Mouse (Mus musculus) frontal cortex, postnatal 25 days (tissue): ENCODE data around the gene Tnrc6b.
A peak's percentile ranks its signal among the peaks of the same experiment; 100 is the strongest.
"Not testable (repeated sequence)": the region's sequence is repeated elsewhere in the genome, so short reads cannot be mapped to it uniquely, and the experiment has no call there.

Source experiments
- DNase-seq, 2 experiments: peaks; one replicate each; pipeline ENCODE4 v3.0.0; 2022; ENCODE audit warnings: low spot score in 2 of 2

The Tnrc6b gene

DNA sequence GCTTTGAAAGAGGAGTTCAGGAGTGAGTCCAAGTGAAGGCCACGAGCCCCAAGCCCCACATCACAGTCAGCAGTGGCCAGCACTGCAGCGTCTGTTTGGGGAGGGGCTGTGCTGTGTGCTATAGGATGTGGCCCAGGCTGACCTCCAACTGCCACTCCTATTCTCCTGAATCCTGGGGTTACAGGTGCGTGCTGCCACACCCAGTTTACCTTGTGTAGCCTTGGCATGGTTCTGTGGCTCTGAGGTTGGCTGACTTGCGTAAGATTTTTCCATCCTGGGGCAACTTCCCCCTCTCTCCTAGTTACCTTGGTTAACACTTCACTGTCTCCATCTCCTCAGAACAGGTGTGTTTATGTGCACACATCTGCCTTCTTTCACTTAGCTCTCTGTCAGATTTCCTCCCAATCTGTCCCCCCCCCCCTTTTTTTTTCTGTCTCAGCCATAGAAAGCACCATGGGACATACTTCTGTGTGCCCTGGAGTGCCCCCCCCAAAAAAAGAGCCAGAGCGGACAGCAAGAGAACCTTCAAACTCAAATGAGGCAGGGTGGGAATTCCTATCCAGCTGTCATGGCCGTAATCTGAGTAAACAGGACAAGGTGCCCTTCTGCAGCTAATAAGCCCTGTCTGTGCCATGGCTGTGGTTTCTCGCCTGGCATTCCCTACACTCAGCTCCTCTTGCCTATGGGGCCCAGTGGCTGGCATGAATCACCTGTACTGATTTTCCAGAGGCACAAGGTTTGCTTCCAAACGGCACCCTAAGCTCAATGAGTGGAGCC lies 9.4 kb upstream of the Tnrc6b start:
- DNase-seq = no peak

DNA sequence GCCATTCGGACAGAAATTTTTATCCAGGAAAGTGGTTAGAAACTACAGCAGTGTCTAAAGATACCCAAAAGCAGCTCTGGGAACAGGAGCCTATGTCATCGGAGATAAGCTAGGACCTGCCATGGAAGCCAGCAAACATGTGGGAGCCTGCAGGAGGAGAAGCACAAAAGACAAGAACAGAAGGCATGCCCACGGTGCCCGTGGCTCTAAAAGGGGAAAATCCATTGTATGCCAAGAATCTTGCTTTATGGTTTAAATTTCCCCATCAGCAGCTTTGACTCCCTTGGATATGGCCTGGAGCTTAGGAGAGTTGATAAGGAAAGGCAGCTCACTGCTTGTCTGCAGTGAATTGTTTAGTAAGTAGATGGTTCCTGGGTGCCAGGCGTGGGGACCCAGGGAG lies 8.2 kb upstream of the Tnrc6b start:
- no peak for DNase-seq

DNA sequence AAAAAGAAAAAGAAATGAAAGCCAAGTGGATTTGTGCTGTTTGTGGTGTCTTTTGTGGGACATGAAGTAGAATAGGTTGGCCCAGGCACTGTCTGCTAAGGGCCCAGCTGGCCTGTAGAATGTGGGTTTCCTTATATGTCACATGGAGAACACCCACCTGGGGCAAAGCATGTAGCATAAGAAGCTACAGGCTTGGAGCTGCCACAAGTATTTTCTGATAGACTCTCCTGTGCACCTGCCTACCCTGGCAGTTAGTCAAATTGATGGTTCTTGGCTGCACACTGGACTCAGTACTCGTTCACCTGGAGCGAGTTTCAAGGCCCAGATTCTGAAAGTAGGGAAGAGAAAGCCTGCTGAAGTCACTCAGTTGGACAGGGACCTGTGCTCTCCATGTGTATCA lies 7.6 kb upstream of the Tnrc6b start:
- DNase-seq = no peak

- DNase-seq = peak; percentile 72 to 73
These were observed 6.8 kb upstream of the Tnrc6b start for GRCm38 (mm10) chr15:80704267-80704666.

DNA sequence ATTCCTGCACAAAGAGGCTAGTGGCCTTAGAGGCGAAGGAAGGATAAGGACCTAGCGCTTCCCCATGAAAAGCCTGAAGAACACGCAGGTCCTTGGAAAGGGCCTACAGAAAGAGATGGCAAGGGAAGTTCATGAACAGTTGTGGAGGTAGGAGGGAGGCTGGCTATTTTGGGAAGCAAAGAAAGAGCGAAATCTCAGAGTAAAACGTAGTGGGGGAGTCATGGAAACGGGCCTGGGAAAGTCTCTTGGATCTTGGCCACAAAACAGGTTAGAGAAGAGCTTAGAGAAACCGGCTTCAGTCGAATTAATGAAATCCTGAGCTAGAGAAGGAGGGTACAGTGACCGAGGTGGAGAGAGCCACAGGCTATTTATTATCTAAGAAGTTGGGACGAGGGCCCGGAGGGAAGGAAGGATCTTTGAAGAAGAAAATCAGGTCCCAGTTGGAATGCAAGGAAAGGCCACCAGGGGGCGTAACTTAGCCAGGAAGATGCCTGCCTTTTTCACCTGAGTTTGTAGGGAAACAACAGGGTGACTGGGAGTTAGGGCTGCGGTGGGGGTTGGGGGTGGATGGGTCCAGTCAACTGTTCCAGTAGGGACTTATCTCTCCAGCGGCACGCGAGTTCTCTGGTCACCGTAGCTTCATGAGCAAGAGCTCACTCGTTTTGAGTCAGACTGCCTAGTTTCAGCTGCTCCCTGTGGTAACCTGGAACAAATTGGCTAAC lies 5.1 kb upstream of the Tnrc6b start:
- DNase-seq = peak; percentile 83 to 84

GRCm38 (mm10) chr15:80706596-80706995 lies 4.5 kb upstream of the Tnrc6b start:
- no peak for DNase-seq

- DNase-seq = no peak
These were observed 4.0 kb upstream of the Tnrc6b start for GRCm38 (mm10) chr15:80707088-80707487.

DNA sequence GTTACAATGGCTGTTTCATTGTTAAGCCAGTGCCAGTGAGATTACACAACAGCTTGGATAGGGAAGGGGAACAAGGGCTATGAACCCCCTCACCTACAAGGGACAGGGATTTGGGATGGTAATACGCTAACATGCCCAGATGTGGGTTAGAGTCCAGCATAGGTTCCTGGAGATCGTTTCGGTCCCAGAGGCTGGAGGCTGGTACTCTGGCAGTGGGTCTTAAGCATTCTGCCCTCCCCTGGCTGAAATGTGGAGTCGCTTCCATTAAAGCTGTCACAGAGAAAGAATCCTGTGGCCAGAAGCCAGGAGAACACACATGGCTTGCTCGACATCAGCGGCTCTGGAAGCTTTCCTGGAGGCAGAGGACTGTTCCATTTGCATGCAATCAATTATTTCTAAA lies 1.5 kb upstream of the Tnrc6b start:
- DNase-seq = no peak

GRCm38 (mm10) chr15:80710257-80710607 lies 881 bp upstream of the Tnrc6b start:
- no peak for DNase-seq

- peak in 1 of 2 experiments; percentile 23 for DNase-seq
These were observed 463 bp downstream of the Tnrc6b start for GRCm38 (mm10) chr15:80711401-80712151.

GRCm38 (mm10) chr15:80714299-80714698 lies 3.2 kb downstream of the Tnrc6b start:
- DNase-seq = no peak

DNA sequence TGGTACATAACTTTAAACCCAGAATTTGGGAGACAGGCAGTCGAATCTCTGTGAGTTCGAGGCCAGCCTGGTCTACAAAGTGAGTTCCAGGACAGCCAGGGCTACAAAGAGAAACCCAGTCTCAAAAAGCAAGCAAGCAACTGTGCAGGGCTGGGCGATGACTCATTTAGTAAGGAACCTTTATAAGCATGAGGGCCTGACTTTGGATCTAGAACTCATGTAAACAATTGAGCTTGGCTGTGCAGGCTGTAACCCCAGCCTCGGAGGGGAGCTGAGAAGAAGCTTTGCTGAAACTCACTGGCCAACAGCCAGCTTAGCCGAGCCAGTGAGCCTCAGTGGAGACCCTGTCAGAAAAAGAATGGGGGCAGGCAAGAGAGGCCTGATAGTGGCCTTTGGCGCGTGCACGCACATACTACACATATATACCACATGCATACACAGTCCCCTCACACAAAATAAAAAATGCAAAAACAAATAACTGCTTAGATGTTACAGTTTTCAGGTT lies 5.6 kb downstream of the Tnrc6b start:
- DNase-seq = no peak

DNA sequence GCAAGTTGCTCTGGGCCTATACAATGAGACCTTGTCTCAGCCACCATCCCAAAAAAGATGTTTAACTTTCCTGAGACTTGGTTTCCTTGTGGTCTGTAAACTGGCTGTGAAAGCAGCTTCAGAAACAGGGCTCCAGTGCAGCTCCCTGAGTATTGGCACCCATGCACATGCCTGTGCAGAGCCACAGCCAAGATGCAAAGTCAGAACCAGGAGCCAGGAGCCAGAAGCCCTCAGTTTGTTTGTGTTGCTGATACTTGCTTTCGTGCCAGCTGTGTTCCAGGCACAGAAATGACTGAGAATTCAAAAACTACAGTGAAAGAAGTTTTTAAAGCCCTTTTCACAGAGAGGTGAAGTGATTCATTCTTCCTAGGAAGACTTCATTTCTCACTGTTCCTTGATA lies 6.3 kb downstream of the Tnrc6b start:
- DNase-seq = no peak

GRCm38 (mm10) chr15:80720249-80720648 lies 9.1 kb downstream of the Tnrc6b start:
- no peak for DNase-seq

- DNase-seq = no peak
These were observed 10.7 kb downstream of the Tnrc6b start for GRCm38 (mm10) chr15:80721861-80722260.

GRCm38 (mm10) chr15:80722366-80722765 lies 11.3 kb downstream of the Tnrc6b start:
- DNase-seq = no peak

GRCm38 (mm10) chr15:80729477-80729876 lies 18.4 kb downstream of the Tnrc6b start:
- no peak for DNase-seq

DNA sequence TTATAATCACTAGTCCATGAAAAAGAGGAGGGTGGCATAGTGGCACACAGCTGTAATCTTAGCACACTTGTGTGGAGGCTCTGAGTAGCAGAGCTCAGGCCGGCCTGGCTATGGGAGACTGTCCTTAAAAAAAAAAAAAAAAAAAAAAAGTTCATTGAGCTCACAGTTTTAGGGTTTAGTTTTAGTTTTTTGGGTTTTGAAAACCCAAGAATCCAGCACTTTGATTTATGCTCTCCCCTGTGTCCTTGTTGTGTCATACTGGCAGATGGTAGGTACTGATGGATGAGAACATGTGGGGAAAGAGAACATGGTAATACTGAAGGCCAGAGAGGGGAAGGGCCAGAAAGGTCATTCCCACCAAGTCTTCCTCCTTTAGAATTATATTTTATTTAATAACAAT lies 19.9 kb downstream of the Tnrc6b start:
- no peak for DNase-seq

DNA sequence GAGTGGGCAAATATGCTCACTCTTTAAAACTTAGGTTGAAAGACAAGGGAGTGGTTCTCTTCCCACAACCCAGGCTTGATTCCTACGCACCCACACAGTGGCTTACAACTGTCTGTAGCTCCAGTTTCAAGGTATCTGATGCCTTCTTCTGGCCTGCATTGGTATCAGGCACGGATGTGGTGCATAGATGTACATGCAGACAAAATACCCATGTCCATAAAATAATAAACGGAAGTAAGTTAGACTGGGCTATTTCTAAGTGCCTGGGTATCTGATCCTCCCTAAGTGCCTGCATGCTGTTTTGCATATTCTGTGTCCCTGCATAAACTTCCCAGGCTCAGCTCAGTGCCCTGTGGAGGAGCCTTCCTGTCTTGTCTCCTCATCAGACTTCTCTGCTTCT lies 20.4 kb downstream of the Tnrc6b start:
- no peak for DNase-seq

GRCm38 (mm10) chr15:80732266-80733030 lies 21.3 kb downstream of the Tnrc6b start:
- DNase-seq = no peak

DNA sequence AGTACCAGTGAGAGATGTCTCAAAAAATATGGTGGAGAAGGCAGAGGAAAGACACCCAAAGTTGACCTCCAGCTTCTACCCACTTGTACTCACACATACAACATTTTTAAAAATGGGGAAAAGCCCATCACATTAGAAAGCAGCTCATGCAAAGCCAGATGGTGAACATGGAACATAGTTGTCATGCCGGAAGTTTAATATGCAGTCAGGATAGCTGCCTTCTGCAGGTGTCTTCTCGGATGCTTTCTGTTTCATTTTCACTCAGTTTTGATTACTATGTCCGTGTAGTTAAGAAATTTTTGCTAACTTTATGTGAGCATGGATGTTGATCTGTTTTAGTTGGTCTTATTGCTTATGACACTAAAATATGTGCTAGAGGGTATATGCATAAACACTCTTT lies 24.2 kb downstream of the Tnrc6b start:
- DNase-seq = no peak

DNA sequence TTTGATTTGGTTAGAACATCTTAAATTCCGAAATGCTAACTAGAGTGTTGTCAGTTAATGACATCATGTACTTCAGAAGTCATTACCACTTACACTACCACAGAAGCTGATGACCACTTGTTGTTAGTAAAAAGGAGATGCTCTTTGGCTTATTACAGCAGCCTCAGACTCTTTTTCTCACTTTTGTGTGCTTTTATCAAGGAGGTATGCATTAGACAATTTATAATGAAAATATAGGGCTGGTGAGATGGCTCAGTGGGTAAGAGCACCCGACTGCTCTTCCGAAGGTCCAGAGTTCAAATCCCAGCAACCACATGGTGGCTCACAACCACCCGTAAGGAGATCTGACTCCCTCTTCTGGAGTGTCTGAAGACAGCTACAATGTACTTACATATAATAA lies 24.6 kb downstream of the Tnrc6b start:
- not testable (repeated sequence) for DNase-seq
